Mouse (Mus musculus): ENCODE data around the gene Rho. TPM values are rescaled to one million over a fixed set of nuclear protein-coding genes. Genes with fewer than 3 reads are reported as not detected.

Rho gene
- polyA plus RNA-seq, 1 experiment from 2014 or later = 0.17 TPM

GRCm38 (mm10) chr6:115958445-115958844, 26.9 kb downstream of the Rho start:
- 90% methylated on average over 9 of the region's 9 CpGs for WGBS
- H3K4me1 ChIP-seq = peaks cover 26% of the 10 kb centered on the region

GRCm38 (mm10) chr6:115959151-115959691, 27.7 kb downstream of the Rho start:
- Histone ChIP-seq H3K9me3 (replicated peaks) (no peaks in the 10 kb centered on the region), H3K27ac (no peak overlapping the region), H3K4me1 (peaks cover 26% of the 10 kb centered on the region), H3K4me2 (no peak overlapping the region), H3K27me3 (no peaks in the 10 kb centered on the region), H3K4me3 (no peak overlapping the region), H3K36me3 (ENCODE audit: poor library complexity, severe bottlenecking) (no peaks in the 10 kb centered on the region), H3K9ac (no peak overlapping the region)
- 85% methylated on average over 7 of the region's 7 CpGs for WGBS
- no peak for ATAC-seq

More at GRCm38 (mm10) chr6:115958445-115958844, 26.9 kb downstream of the Rho start:
- Histone ChIP-seq H3K27ac (no peak overlapping the region), H3K9me3 (replicated peaks) (no peaks in the 10 kb centered on the region), H3K36me3 (ENCODE audit: poor library complexity, severe bottlenecking) (no peaks in the 10 kb centered on the region), H3K4me3 (no peak overlapping the region), H3K4me2 (no peak overlapping the region), H3K27me3 (no peaks in the 10 kb centered on the region), H3K9ac (no peak overlapping the region)
- no peak for ATAC-seq

DNA sequence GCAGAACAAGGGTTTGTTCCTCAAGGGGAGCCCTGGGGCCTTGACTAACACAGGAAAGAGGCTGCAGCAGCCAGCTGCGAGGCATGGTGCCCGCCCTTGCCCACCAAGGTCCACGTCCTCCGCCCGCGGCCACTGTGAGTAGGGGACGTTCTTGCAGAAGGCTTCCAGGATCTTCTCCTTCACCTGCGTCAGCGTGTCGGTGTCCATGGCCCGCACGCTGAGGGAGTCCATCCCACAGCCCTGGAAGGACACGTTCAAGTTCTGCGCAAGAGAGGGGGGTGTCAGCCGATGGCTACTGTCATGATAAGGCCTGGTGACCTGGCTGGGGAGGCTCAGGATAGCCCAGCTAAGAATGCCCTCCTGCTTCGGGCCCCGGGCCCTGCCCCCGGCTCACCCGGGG, 28.8 kb downstream of the Rho start:
- H3K4me1 ChIP-seq = peaks cover 21% of the 10 kb centered on the region
- no peaks in the 10 kb centered on the region for H3K9me3 ChIP-seq (replicated peaks)
- H3K4me3 ChIP-seq = no peak overlapping the region
- no peaks in the 10 kb centered on the region for H3K27me3 ChIP-seq
- no peak for ATAC-seq
- 93% methylated on average over 19 of the region's 19 CpGs for WGBS
- H3K9ac ChIP-seq = no peak overlapping the region
- H3K27ac ChIP-seq = no peak overlapping the region
- no peak overlapping the region for H3K4me2 ChIP-seq
- H3K36me3 ChIP-seq (ENCODE audit: poor library complexity, severe bottlenecking) = no peaks in the 10 kb centered on the region

GRCm38 (mm10) chr6:115961743-115962142, 30.2 kb downstream of the Rho start:
- H3K36me3 ChIP-seq (ENCODE audit: poor library complexity, severe bottlenecking) = no peaks in the 10 kb centered on the region
- 85% methylated on average over 3 of the region's 3 CpGs for WGBS
- H3K27ac ChIP-seq = no peak overlapping the region
- H3K9me3 ChIP-seq (replicated peaks) = no peaks in the 10 kb centered on the region
- H3K4me1 ChIP-seq = peaks cover 15% of the 10 kb centered on the region
- no peak overlapping the region for H3K9ac ChIP-seq
- no peak overlapping the region for H3K4me2 ChIP-seq
- H3K4me3 ChIP-seq = no peak overlapping the region
- no peak for ATAC-seq
- no peaks in the 10 kb centered on the region for H3K27me3 ChIP-seq

DNA sequence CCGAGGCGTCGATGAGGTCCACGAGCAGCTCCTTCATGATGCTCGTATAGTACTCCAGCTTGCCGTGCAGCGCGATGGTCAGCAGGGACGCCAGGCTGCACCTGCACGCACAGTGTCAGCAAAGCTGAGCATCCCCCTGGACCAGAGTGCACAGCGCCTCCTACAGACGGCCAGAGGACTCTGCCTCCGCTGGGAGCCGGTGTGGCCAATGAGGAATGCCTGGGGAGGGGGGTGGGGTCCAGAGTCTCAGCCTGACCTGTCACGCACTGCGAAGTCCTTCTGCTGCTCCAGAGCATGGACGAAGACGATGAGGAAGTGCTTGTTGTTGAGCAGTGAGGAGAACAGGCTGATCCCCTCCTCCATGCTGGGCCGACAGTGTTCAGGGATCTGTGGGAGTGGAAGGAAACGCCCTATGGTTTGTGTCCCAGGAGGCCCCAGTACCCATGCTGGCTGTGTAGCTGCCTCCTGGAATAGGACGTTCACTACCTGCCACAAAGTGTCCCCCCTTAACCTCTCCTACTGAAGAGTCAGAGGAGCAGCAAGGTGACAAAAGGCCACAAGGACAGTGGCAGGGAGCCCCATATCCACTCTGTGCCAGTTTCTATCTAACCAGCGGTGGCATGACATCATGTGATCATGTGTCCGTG, 31.0 kb downstream of the Rho start:
- no peaks in the 10 kb centered on the region for H3K9me3 ChIP-seq (replicated peaks)
- H3K27ac ChIP-seq = no peak overlapping the region
- 28% methylated on average over 23 of the region's 23 CpGs for WGBS
- no peaks in the 10 kb centered on the region for H3K27me3 ChIP-seq
- no peak overlapping the region for H3K4me2 ChIP-seq
- H3K36me3 ChIP-seq (ENCODE audit: poor library complexity, severe bottlenecking) = no peaks in the 10 kb centered on the region
- peaks cover 7% of the 10 kb centered on the region; the same call in 1 of the 2 replicates for H3K4me1 ChIP-seq
- H3K9ac ChIP-seq = no peak overlapping the region
- ATAC-seq = 0 out of 2 replicates have a peak, but pooled peaks have one; percentile 19
- no peak overlapping the region for H3K4me3 ChIP-seq

DNA sequence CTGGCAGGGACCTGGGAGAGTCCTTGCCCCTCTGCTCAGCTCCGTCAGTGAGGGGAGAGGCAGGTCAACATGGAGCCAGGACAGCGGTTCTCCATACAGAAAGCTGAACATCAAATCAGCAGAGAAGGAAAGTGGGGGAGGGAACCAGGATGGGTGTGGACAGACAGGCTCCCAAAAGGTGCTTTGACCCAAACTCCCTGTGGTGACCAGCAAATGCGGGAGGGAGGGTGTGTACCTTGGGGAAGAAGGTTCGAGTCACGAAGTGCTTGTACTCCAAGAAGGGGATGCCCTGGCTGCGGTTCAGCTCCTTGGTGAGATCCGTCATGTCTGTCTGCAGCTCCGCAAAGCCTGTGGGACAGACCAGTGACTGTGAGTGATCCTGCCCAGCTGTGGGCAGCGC, 32.1 kb downstream of the Rho start:
- Histone ChIP-seq H3K4me1 (peaks cover 9% of the 10 kb centered on the region), H3K36me3 (ENCODE audit: poor library complexity, severe bottlenecking) (no peaks in the 10 kb centered on the region), H3K4me2 (no peak overlapping the region), H3K4me3 (no peak overlapping the region), H3K27ac (no peak overlapping the region), H3K9ac (no peak overlapping the region), H3K27me3 (no peaks in the 10 kb centered on the region), H3K9me3 (replicated peaks) (no peaks in the 10 kb centered on the region)
- WGBS = 81% methylated on average over 9 of the region's 9 CpGs
- no peak for ATAC-seq

DNA sequence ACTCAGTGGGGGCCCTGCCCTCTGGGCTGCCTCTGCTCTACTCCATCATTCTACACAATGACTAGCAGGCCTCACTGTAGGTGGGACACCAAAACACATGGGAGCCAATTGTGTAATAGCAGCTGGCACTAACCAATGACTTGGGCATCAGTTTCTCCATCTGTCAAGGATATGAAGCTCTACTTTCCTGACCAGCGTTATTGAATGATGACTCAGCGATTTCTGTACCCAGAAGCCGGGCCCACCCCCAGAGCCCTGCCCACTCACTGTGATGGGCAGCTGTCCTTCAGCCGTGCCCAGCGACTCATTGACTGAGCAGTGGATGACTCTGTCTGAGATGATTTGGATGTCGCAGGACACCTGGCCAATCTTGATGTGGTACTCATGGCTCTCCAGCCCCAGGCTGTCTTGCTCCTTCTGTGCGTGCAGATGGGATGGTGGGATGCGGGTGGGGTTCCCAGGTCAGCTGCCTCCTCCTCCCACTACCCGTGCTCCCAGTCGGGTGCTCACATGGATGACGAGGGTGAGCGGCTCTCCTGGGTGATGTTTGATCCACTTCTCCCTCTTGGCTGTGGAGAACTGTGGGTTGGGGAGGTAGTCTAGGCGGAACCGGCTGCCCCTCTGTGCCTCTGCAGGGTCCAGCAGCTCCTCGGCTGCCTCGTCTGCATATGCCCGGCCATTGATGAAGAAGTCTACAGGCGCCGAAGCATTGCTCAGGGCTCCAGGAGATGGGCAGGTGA, 34.8 kb downstream of the Rho start:
- WGBS = 95% methylated on average over 19 of the region's 19 CpGs
- no peak overlapping the region for H3K27ac ChIP-seq
- ATAC-seq = no peak

GRCm38 (mm10) chr6:115967291-115967880, 35.8 kb downstream of the Rho start:
- 92% methylated on average over 15 of the region's 15 CpGs for WGBS
- H3K36me3 ChIP-seq (ENCODE audit: poor library complexity, severe bottlenecking) = no peaks in the 10 kb centered on the region
- ATAC-seq = no peak
- no peaks in the 10 kb centered on the region for H3K9me3 ChIP-seq (replicated peaks)
- H3K9ac ChIP-seq = no peak overlapping the region; the same call in 1 of the 2 replicates
- no peaks in the 10 kb centered on the region for H3K27me3 ChIP-seq
- peaks cover 38% of the 10 kb centered on the region for H3K4me1 ChIP-seq
- H3K4me2 ChIP-seq = no peak overlapping the region
- H3K4me3 ChIP-seq = no peak overlapping the region
- H3K27ac ChIP-seq = no peak overlapping the region

More for the DNA sequence above, 34.8 kb downstream of the Rho start:
- Histone ChIP-seq H3K4me3 (no peak overlapping the region), H3K4me2 (no peak overlapping the region), H3K9me3 (replicated peaks) (no peaks in the 10 kb centered on the region), H3K4me1 (peaks cover 28% of the 10 kb centered on the region), H3K27me3 (no peaks in the 10 kb centered on the region), H3K36me3 (ENCODE audit: poor library complexity, severe bottlenecking) (no peaks in the 10 kb centered on the region), H3K9ac (no peak overlapping the region)

- no peaks in the 10 kb centered on the region for H3K9me3 ChIP-seq (replicated peaks)
- no peaks in the 10 kb centered on the region for H3K36me3 ChIP-seq (ENCODE audit: poor library complexity, severe bottlenecking)
- WGBS = 78% methylated on average over 5 of the region's 5 CpGs
- ATAC-seq = no peak
- no peaks in the 10 kb centered on the region for H3K27me3 ChIP-seq
- no peak overlapping the region; the same call in 1 of the 2 replicates for H3K9ac ChIP-seq
- H3K4me3 ChIP-seq = no peak overlapping the region
- peak overlapping the region; percentile 19; the same call in 1 of the 2 replicates for H3K27ac ChIP-seq
- no peak overlapping the region for H3K4me2 ChIP-seq
- H3K4me1 ChIP-seq = peaks cover 41% of the 10 kb centered on the region
Measured at GRCm38 (mm10) chr6:115968086-115968485, 36.5 kb downstream of the Rho start.

DNA sequence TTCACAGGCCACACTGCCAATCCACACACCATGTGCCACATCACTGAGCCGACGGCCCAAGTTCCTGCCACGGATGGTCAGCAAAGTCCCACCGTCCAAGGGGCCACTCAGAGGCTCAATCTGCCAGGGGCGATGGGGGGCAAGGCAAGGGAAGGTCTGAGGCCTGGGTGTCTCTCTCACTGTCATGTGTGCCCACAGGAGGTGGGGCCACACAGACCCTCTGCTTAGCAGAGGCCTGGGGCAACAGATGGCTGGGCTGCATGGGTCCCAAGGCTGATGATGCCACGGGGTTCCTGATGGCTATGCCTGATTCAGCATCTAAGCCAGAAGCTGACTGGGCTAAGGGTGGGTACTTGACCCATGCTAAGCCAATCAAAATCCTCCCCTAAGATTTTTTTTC, 37.2 kb downstream of the Rho start:
- Histone ChIP-seq H3K36me3 (ENCODE audit: poor library complexity, severe bottlenecking) (no peaks in the 10 kb centered on the region), H3K4me2 (no peak overlapping the region), H3K9me3 (replicated peaks) (no peaks in the 10 kb centered on the region), H3K27ac (peak overlapping the region; percentile 19; the same call in 1 of the 2 replicates), H3K4me3 (no peak overlapping the region), H3K27me3 (no peaks in the 10 kb centered on the region), H3K9ac (no peak overlapping the region), H3K4me1 (peaks cover 46% of the 10 kb centered on the region)
- ATAC-seq = no peak
- 70% methylated on average over 6 of the region's 6 CpGs for WGBS

DNA sequence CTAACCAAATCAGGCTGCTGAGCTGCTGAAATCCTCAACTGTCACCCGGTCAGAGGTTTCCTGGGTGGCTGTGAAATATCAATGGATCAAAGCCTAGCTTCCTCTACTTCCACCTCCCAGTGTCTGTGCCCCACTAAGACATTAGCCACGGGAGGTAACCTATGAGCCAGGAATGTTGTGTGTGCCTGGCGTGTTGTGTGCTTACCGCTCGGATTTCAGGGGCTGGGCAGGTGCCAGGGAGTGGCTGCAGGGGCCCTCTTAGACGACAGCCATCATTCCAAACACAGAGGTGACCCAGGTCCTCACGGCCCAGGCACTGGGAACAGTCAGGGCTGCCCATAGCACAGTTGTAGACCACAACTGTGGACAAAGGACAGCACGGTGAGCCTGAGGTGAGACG, 37.6 kb downstream of the Rho start:
- Histone ChIP-seq H3K4me2 (no peak overlapping the region), H3K27ac (0 out of 2 replicates have a peak overlapping the region, but pooled peaks have one; percentile 19), H3K27me3 (no peaks in the 10 kb centered on the region), H3K36me3 (ENCODE audit: poor library complexity, severe bottlenecking) (no peaks in the 10 kb centered on the region), H3K9me3 (replicated peaks) (no peaks in the 10 kb centered on the region), H3K4me1 (peaks cover 50% of the 10 kb centered on the region), H3K9ac (no peak overlapping the region), H3K4me3 (no peak overlapping the region)
- 67% methylated on average over 9 of the region's 9 CpGs for WGBS
- no peak for ATAC-seq

DNA sequence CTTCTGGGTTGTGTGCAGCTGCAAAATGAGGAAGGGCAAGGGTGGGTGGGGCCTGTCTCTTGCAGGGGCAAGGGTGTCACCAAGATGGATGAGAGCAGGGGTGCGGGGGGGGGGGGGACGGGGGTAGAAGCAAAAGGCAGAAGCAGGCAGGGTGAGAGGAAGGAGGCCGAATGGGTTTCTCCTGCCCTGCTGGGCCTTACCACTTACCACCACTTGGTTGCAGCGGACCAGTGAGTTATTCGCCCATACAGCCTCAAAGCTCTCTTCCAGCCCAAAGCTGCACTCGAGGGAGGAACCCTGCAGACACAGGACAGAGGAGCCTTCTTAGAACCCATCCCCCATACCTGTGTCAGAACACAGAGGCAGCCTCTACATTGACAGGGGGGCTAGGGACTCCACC, 38.4 kb downstream of the Rho start:
- Histone ChIP-seq H3K27me3 (no peaks in the 10 kb centered on the region), H3K4me1 (peaks cover 57% of the 10 kb centered on the region), H3K4me3 (no peak overlapping the region), H3K9ac (no peak overlapping the region), H3K36me3 (ENCODE audit: poor library complexity, severe bottlenecking) (no peaks in the 10 kb centered on the region), H3K9me3 (replicated peaks) (no peaks in the 10 kb centered on the region), H3K4me2 (no peak overlapping the region), H3K27ac (no peak overlapping the region)
- ATAC-seq = no peak
- WGBS = 60% methylated on average over 4 of the region's 6 CpGs

Data from forebrain, embryonic 13.5 days (tissue).